Mouse (Mus musculus) frontal cortex, adult (tissue): ENCODE measurements at regions not wholly inside any gene's neighbourhood (a gene's known extent, or its start where the extent isn't known, plus 50 kb on each side); places are given as distances from the start of the nearest gene placed in this dataset.

Experiments
- ATAC-seq: cut with Nextera tagmentation; 2 replicates; pipeline ENCODE4 v1.9.2; 2017; ENCODE audit warnings: mild to moderate bottlenecking, moderate library complexity, mixed read lengths; ENCODE audit not compliant: low TSS enrichment

- ATAC-seq: no peak
Observed at GRCm38 (mm10) chr1:69376923-69377706, 269.3 kb upstream of the Erbb4 start.

- ATAC-seq: no peak
Observed at GRCm38 (mm10) chr1:69375246-69375645, 267.4 kb upstream of the Erbb4 start.

GRCm38 (mm10) chr1:69370078-69370477 is 262.2 kb upstream of the Erbb4 start:
- ATAC-seq: no peak

GRCm38 (mm10) chr1:69367531-69367930 is 259.7 kb upstream of the Erbb4 start:
- 0 out of 2 replicates have a peak, but pooled peaks have one; percentile 47 for ATAC-seq

GRCm38 (mm10) chr1:69364069-69364468 is 256.2 kb upstream of the Erbb4 start:
- no peak for ATAC-seq

GRCm38 (mm10) chr1:69357548-69357947 is 249.7 kb upstream of the Erbb4 start:
- ATAC-seq: no peak

- ATAC-seq: no peak
Observed at GRCm38 (mm10) chr1:69350417-69350816, 242.6 kb upstream of the Erbb4 start.

- no peak for ATAC-seq
Observed at GRCm38 (mm10) chr1:69349826-69350225, 242.0 kb upstream of the Erbb4 start.

- no peak for ATAC-seq
Observed at GRCm38 (mm10) chr1:69342100-69342499, 234.2 kb upstream of the Erbb4 start.

- no peak for ATAC-seq
Observed at GRCm38 (mm10) chr1:69340481-69340880, 232.6 kb upstream of the Erbb4 start.

GRCm38 (mm10) chr1:69331418-69332254 is 223.8 kb upstream of the Erbb4 start:
- peak; percentile 59; the same call in 1 of the 2 replicates for ATAC-seq

GRCm38 (mm10) chr1:69329399-69329798 is 221.5 kb upstream of the Erbb4 start:
- ATAC-seq: no peak

- ATAC-seq: no peak; the same call in 1 of the 2 replicates
Observed at GRCm38 (mm10) chr1:69326711-69327110, 218.9 kb upstream of the Erbb4 start.

- ATAC-seq: no peak
Observed at GRCm38 (mm10) chr1:69319526-69319925, 211.7 kb upstream of the Erbb4 start.

- ATAC-seq: no peak
Observed at GRCm38 (mm10) chr1:69296816-69297215, 189.0 kb upstream of the Erbb4 start.

GRCm38 (mm10) chr1:69291329-69291728 is 183.5 kb upstream of the Erbb4 start:
- no peak for ATAC-seq

GRCm38 (mm10) chr1:69286374-69286773 is 178.5 kb upstream of the Erbb4 start:
- ATAC-seq: peak; percentile 78

GRCm38 (mm10) chr1:69277428-69277827 is 169.6 kb upstream of the Erbb4 start:
- ATAC-seq: no peak

GRCm38 (mm10) chr1:69247691-69248090 is 139.8 kb upstream of the Erbb4 start:
- no peak for ATAC-seq

GRCm38 (mm10) chr1:69242289-69242909 is 134.5 kb upstream of the Erbb4 start:
- ATAC-seq: no peak

GRCm38 (mm10) chr1:69241502-69242214 is 133.8 kb upstream of the Erbb4 start:
- ATAC-seq: peak; percentile 96

- ATAC-seq: no peak
Observed at GRCm38 (mm10) chr1:69227864-69228263, 120.0 kb upstream of the Erbb4 start.
